Mouse (Mus musculus): ENCODE measurements around the gene Tmem163.

GRCm38 (mm10) chr1:127437091-127437490 lies 242.3 kb downstream of the Tmem163 start:
- TF ChIP-seq CTCF (IDR thresholded peaks at IDR 0.05; ENCODE audit: extremely low read depth, insufficient read depth, insufficient read length, insufficient replicate concordance) = no peak
- TF ChIP-seq POLR2A (IDR thresholded peaks at IDR 0.05; ENCODE audit: low read depth, low read length) = no peak
